Mouse (Mus musculus): Measurements from ENCODE around the gene Ireb2. TPM values are rescaled to one million over a fixed set of nuclear protein-coding genes. Genes with fewer than 3 reads are reported as not detected.
A peak's percentile ranks its signal among the peaks of the same experiment; 100 is the strongest.

The Ireb2 gene
- polyA plus RNA-seq, 1 experiment from 2014 or later, result 62.3 TPM

DNA sequence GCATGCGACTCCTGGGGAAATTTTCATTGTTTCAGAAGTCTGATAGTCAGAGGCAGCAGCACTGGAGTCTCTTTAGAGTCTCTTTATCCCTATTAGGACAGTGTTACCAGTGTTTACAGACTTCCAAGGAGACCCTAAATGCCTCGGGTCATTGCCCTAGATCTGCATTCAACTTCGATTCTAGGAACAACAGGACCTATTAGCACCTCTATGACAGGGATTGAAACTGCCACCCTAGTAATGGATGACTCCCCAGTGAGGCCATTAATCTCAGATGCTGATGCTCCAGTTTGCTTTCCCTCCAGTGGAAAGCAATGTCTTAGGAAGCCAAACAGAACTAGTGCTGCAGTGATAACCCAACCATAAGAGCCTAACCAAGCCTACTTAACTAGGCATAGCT is 6.1 kb upstream of the Ireb2 start:
- Histone ChIP-seq H3K36me3 (ENCODE audit: control insufficient read depth, insufficient read depth, low read length) (no peaks in the 10 kb centered on the region), H3K4me3 (replicated peaks; ENCODE audit: low read depth, low read length) (no peak overlapping the region)

DNA sequence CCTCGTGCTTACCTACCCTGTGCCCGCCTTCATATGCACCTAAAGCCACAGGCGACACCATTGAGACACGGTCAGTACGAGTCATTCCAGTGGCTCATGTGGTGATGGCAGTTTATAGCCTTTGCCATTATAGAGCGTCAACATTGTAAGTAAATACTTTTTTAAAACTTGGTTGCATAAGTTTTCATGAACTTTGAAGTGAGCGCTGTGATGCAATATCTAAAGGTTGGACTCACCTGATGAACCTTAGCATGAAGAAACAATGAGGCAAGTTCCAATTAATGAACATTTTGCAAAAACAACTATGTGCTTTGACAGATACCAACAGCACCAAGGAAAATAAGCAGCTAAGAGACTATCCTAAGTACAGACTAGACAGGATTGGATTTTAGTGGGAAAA is 3.1 kb upstream of the Ireb2 start:
- H3K27me3 ChIP-seq (ENCODE audit: control insufficient read depth, insufficient read depth, low read length), result no peaks in the 10 kb centered on the region
- peaks cover 16% of the 10 kb centered on the region for H3K4me1 ChIP-seq (ENCODE audit: control insufficient read depth, insufficient read depth, low read length)
- 93% methylated on average over 7 of the region's 7 CpGs for WGBS
- H3K36me3 ChIP-seq (ENCODE audit: control insufficient read depth, insufficient read depth, low read length), result peaks cover 2% of the 10 kb centered on the region
- H3K4me3 ChIP-seq (replicated peaks; ENCODE audit: low read depth, low read length), result no peak overlapping the region
- no peaks in the 10 kb centered on the region for H3K9me3 ChIP-seq (ENCODE audit: control insufficient read depth, low read length)
- no peak overlapping the region for H3K9ac ChIP-seq (replicated peaks; ENCODE audit: low read length)
- H3K27ac ChIP-seq (replicated peaks; ENCODE audit: low read depth, low read length), result no peak overlapping the region
- DNase-seq, result no peak
- ATAC-seq (ENCODE audit: low FRiP score, low TSS enrichment), result no peak
- no peak overlapping the region for H3K4me2 ChIP-seq (ENCODE audit: low read length)

More for the DNA sequence above, 6.1 kb upstream of the Ireb2 start:
- Histone ChIP-seq H3K4me2 (ENCODE audit: low read length) (no peak overlapping the region), H3K9ac (replicated peaks; ENCODE audit: low read length) (no peak overlapping the region), H3K9me3 (ENCODE audit: control insufficient read depth, low read length) (no peaks in the 10 kb centered on the region), H3K27me3 (ENCODE audit: control insufficient read depth, insufficient read depth, low read length) (no peaks in the 10 kb centered on the region), H3K4me1 (ENCODE audit: control insufficient read depth, insufficient read depth, low read length) (0 out of 2 replicates have a peak, but pooled peaks cover 4% of the 10 kb centered on the region), H3K27ac (replicated peaks; ENCODE audit: low read depth, low read length) (no peak overlapping the region)
- WGBS, result 49% methylated on average over 3 of the region's 3 CpGs
- DNase-seq, result no peak
- ATAC-seq (ENCODE audit: low FRiP score, low TSS enrichment), result no peak

DNA sequence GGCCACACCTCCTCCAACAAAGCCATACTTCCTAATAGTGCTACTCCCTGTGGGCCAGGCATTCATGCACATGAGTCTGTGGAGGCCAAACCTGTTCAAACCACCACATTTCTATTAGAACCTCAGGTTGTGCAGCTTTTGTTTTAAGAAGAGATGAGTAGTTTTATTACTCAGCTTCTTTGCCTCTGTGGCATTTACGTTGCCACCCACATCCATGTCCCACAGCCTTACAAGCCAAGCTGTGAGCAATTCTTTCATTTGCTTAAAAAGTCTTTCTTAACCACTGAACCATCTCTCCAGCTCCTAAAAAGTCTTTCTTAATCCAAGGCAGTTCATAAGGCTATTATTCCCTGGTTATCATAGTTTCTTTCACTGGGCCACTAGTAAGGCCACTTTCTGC is 15.2 kb downstream of the Ireb2 start:
- H3K9me3 ChIP-seq (ENCODE audit: control insufficient read depth, low read length), result no peaks in the 10 kb centered on the region
- no peaks in the 10 kb centered on the region for H3K27me3 ChIP-seq (ENCODE audit: control insufficient read depth, insufficient read depth, low read length)
- no peak overlapping the region for H3K27ac ChIP-seq (replicated peaks; ENCODE audit: low read depth, low read length)
- no peaks in the 10 kb centered on the region for H3K4me1 ChIP-seq (ENCODE audit: control insufficient read depth, insufficient read depth, low read length)
- no peak overlapping the region for H3K4me3 ChIP-seq (replicated peaks; ENCODE audit: low read depth, low read length)
- H3K4me2 ChIP-seq (ENCODE audit: low read length), result no peak overlapping the region
- DNase-seq, result no peak
- no peak for ATAC-seq (ENCODE audit: low FRiP score, low TSS enrichment)
- peaks cover 40% of the 10 kb centered on the region for H3K36me3 ChIP-seq (ENCODE audit: control insufficient read depth, insufficient read depth, low read length)
- no peak overlapping the region for H3K9ac ChIP-seq (replicated peaks; ENCODE audit: low read length)
- WGBS, result 98% methylated on average over 1 of the region's 1 CpGs

DNA sequence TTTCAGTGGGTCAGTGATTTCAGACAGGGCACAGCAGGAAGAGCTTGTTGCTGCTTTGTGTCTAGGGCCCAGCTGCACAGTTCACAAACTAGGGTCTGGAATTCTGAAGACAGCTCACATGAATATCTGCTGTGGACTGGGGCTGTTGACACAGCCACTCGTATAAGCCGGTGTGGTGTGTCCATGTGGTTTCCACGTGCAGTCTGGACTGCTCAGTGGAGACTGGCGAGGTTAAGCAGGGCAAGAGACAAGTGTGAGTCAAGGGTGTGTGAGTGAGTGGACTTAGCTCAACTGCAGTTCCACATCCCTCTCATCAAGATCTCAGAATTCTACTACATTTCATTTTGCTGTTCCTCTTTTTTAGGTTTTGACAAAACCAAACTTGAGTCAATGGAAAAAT is 28.5 kb downstream of the Ireb2 start:
- Histone ChIP-seq H3K9me3 (ENCODE audit: control insufficient read depth, low read length) (no peaks in the 10 kb centered on the region), H3K27me3 (ENCODE audit: control insufficient read depth, insufficient read depth, low read length) (no peaks in the 10 kb centered on the region), H3K36me3 (ENCODE audit: control insufficient read depth, insufficient read depth, low read length) (peaks cover 82% of the 10 kb centered on the region), H3K27ac (replicated peaks; ENCODE audit: low read depth, low read length) (no peak overlapping the region), H3K9ac (replicated peaks; ENCODE audit: low read length) (no peak overlapping the region), H3K4me2 (ENCODE audit: low read length) (no peak overlapping the region), H3K4me1 (ENCODE audit: control insufficient read depth, insufficient read depth, low read length) (no peaks in the 10 kb centered on the region), H3K4me3 (replicated peaks; ENCODE audit: low read depth, low read length) (no peak overlapping the region)
- DNase-seq, result no peak
- no peak for ATAC-seq (ENCODE audit: low FRiP score, low TSS enrichment)
- WGBS, result 88% methylated on average over 4 of the region's 4 CpGs

DNA sequence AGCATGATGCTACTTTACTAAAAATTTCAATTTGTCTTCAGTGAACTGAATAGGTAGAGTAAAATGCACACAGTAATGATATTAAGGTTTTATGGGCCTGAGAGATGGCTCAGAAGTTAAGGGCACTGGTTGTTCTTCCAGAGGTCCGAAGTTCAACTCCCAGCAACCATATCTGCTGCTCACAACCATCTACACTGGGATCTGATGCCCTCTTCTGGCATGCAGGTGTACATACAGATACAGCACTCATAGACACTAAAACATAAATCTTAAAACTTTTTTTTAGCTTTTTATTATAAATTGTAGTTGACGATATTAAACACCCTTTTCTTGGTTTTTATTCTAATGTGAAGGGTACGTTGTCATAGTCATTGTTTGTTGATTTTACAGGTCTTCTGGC is 33.5 kb downstream of the Ireb2 start:
- Histone ChIP-seq H3K4me3 (replicated peaks; ENCODE audit: low read depth, low read length) (no peak overlapping the region), H3K9ac (replicated peaks; ENCODE audit: low read length) (no peak overlapping the region), H3K36me3 (ENCODE audit: control insufficient read depth, insufficient read depth, low read length) (peaks cover 82% of the 10 kb centered on the region), H3K27me3 (ENCODE audit: control insufficient read depth, insufficient read depth, low read length) (no peaks in the 10 kb centered on the region), H3K27ac (replicated peaks; ENCODE audit: low read depth, low read length) (no peak overlapping the region), H3K4me2 (ENCODE audit: low read length) (no peak overlapping the region), H3K9me3 (ENCODE audit: control insufficient read depth, low read length) (no peaks in the 10 kb centered on the region), H3K4me1 (ENCODE audit: control insufficient read depth, insufficient read depth, low read length) (no peaks in the 10 kb centered on the region)
- ATAC-seq (ENCODE audit: low FRiP score, low TSS enrichment) (no peak), DNase-seq (peak; percentile 46)
- 90% methylated on average over 3 of the region's 3 CpGs for WGBS

DNA sequence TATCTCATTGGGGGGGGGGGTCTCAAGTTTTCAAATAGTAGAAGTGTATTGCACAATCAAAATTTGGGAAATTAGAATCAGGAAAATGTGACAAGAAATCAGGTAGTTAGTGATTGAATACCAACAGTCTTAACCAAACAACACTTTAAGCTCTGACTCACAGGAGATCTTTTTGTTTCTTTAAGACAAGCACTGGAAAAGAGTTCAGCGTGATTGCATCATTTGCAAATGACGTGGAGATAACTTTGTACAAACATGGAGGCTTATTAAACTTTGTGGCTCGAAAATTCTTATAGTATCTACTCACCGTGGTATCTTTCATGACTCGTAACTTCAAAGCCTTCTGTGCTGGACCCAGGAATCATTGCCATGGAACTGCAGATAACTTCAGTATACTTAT is 45.9 kb downstream of the Ireb2 start:
- no peak overlapping the region for H3K4me3 ChIP-seq (replicated peaks; ENCODE audit: low read depth, low read length)
- H3K4me1 ChIP-seq (ENCODE audit: control insufficient read depth, insufficient read depth, low read length), result no peaks in the 10 kb centered on the region
- ATAC-seq (ENCODE audit: low FRiP score, low TSS enrichment) (no peak), DNase-seq (no peak)
- no peak overlapping the region for H3K27ac ChIP-seq (replicated peaks; ENCODE audit: low read depth, low read length)
- H3K9me3 ChIP-seq (ENCODE audit: control insufficient read depth, low read length), result no peaks in the 10 kb centered on the region
- H3K36me3 ChIP-seq (ENCODE audit: control insufficient read depth, insufficient read depth, low read length), result peaks cover 66% of the 10 kb centered on the region
- no peaks in the 10 kb centered on the region for H3K27me3 ChIP-seq (ENCODE audit: control insufficient read depth, insufficient read depth, low read length)
- 95% methylated on average over 5 of the region's 5 CpGs for WGBS
- H3K4me2 ChIP-seq (ENCODE audit: low read length), result no peak overlapping the region
- no peak overlapping the region for H3K9ac ChIP-seq (replicated peaks; ENCODE audit: low read length)

DNA sequence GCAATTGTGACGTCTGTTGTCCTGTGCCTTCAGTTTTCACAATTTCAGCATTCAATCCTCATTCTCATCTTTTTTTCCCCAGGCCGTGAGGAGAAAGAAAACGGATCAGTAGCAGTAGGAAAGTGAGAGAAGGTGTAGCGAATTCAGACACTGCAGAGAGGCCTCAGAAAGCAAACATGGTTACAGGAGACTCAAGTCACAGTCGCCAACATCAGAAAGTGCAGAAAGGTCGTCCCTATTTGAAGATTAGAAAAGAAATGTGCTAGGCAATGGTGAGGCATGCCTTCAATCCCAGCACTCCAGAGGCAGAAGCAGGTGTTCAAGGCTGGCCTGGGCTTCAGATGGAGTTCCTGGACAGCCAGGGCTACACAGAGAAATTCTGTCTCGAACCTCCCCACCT is 52.0 kb downstream of the Ireb2 start:
- no peaks in the 10 kb centered on the region for H3K27me3 ChIP-seq (ENCODE audit: control insufficient read depth, insufficient read depth, low read length)
- H3K4me1 ChIP-seq (ENCODE audit: control insufficient read depth, insufficient read depth, low read length), result 0 out of 2 replicates have a peak, but pooled peaks cover 5% of the 10 kb centered on the region
- H3K4me2 ChIP-seq (ENCODE audit: low read length), result no peak overlapping the region
- no peak for ATAC-seq (ENCODE audit: low FRiP score, low TSS enrichment)
- H3K27ac ChIP-seq (replicated peaks; ENCODE audit: low read depth, low read length), result no peak overlapping the region
- DNase-seq, result no peak
- WGBS, result 73% methylated on average over 7 of the region's 7 CpGs
- peaks cover 12% of the 10 kb centered on the region for H3K36me3 ChIP-seq (ENCODE audit: control insufficient read depth, insufficient read depth, low read length)
- H3K4me3 ChIP-seq (replicated peaks; ENCODE audit: low read depth, low read length), result no peak overlapping the region
- H3K9ac ChIP-seq (replicated peaks; ENCODE audit: low read length), result no peak overlapping the region
- no peaks in the 10 kb centered on the region for H3K9me3 ChIP-seq (ENCODE audit: control insufficient read depth, low read length)

DNA sequence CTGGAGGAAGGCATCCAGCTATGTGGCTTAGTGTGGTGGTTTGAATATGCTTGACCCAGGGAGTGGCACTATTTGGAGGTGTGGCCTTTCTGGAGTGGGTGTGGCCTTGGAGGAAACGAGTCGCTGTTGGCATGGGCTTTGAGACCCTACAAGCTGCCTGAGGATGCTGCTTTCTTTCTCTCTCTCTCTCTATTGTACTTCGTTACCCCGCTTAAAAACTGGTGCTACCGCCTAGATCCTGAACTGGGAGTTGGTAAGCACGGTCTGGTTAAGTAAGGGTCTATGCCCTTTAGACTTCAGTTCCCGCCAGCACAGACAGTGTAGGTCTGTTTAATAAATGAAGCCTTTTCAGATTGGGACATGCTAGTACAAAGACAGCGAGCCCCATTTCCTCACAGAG is 52.8 kb downstream of the Ireb2 start:
- no peak overlapping the region for H3K27ac ChIP-seq (replicated peaks; ENCODE audit: low read depth, low read length)
- no peaks in the 10 kb centered on the region for H3K9me3 ChIP-seq (ENCODE audit: control insufficient read depth, low read length)
- DNase-seq (no peak), ATAC-seq (ENCODE audit: low FRiP score, low TSS enrichment) (no peak; the same call in 1 of the 2 replicates)
- no peak overlapping the region for H3K4me3 ChIP-seq (replicated peaks; ENCODE audit: low read depth, low read length)
- H3K4me1 ChIP-seq (ENCODE audit: control insufficient read depth, insufficient read depth, low read length), result 0 out of 2 replicates have a peak, but pooled peaks cover 5% of the 10 kb centered on the region
- H3K9ac ChIP-seq (replicated peaks; ENCODE audit: low read length), result no peak overlapping the region
- no peaks in the 10 kb centered on the region for H3K27me3 ChIP-seq (ENCODE audit: control insufficient read depth, insufficient read depth, low read length)
- WGBS, result 74% methylated on average over 8 of the region's 8 CpGs
- H3K4me2 ChIP-seq (ENCODE audit: low read length), result peak overlapping the region; percentile 71
- peaks cover 6% of the 10 kb centered on the region for H3K36me3 ChIP-seq (ENCODE audit: control insufficient read depth, insufficient read depth, low read length)

DNA sequence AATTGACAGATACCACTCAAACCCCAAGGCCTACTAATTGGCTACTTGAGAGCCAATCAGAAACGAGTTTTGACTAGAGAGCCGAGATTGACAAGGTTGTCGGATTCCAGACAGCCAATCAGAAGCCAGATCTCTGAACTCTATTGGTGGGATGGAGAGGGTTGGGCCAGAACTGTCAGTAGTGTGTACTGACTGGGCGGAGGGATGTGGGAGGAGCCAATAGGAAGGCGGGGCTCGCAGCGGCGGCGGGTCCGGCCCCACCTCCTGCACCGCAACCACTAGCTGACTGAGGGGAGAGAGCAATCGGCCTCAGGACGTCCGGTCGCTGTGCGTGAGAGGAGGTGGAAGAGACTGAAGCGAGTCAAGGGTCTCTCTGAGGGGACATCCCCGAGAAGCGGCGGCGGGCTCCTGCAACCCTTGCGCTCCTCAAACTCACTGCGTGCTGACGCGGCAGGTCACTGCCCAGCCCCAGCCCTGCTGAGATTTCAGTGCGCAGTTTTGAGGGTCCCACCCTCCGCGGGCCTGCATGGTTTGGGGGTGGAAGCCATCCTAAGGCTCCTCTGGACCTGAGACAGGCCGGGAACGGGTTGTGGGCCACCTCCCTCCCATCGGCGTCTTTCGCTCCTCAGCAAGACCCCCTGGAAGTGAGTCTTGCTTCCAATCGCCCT is 53.6 kb downstream of the Ireb2 start, which contains the start of gene Hykk:
Gene Hykk, plus strand, starts transcription at position 274 of the 668 bp plus-strand sequence.
- H3K4me1 ChIP-seq (ENCODE audit: control insufficient read depth, insufficient read depth, low read length), result 0 out of 2 replicates have a peak, but pooled peaks cover 5% of the 10 kb centered on the region
- H3K27ac ChIP-seq (replicated peaks; ENCODE audit: low read depth, low read length), result 0 out of 2 replicates have a peak within 1 kb of the TSS, but pooled peaks have one; percentile 50
- H3K9me3 ChIP-seq (ENCODE audit: control insufficient read depth, low read length), result no peaks in the 10 kb centered on the region

More for the DNA sequence above, 53.6 kb downstream of the Ireb2 start, which contains the start of gene Hykk:
- peak within 1 kb of the TSS; percentile 71 for H3K4me2 ChIP-seq (ENCODE audit: low read length)
- DNase-seq (peak; percentile 96), ATAC-seq (ENCODE audit: low FRiP score, low TSS enrichment) (peak; percentile 100)
- H3K4me3 ChIP-seq (replicated peaks; ENCODE audit: low read depth, low read length), result peak within 1 kb of the TSS; percentile 60
- WGBS, result under 1% methylated on average over 34 of the region's 34 CpGs
- peak within 1 kb of the TSS; percentile 64 for H3K9ac ChIP-seq (replicated peaks; ENCODE audit: low read length)
- 0 out of 2 replicates have a peak, but pooled peaks cover 1% of the 10 kb centered on the region for H3K36me3 ChIP-seq (ENCODE audit: control insufficient read depth, insufficient read depth, low read length)
- no peaks in the 10 kb centered on the region for H3K27me3 ChIP-seq (ENCODE audit: control insufficient read depth, insufficient read depth, low read length)
